Mouse (Mus musculus): Measurements from ENCODE around the gene Ptgds. TPM values are rescaled to one million over a fixed set of nuclear protein-coding genes. Genes with fewer than 3 reads are reported as not detected.

Gene Ptgds
- total RNA-seq, 2 experiments from 2014 or later, result 1.3 to 1.4 TPM

DNA sequence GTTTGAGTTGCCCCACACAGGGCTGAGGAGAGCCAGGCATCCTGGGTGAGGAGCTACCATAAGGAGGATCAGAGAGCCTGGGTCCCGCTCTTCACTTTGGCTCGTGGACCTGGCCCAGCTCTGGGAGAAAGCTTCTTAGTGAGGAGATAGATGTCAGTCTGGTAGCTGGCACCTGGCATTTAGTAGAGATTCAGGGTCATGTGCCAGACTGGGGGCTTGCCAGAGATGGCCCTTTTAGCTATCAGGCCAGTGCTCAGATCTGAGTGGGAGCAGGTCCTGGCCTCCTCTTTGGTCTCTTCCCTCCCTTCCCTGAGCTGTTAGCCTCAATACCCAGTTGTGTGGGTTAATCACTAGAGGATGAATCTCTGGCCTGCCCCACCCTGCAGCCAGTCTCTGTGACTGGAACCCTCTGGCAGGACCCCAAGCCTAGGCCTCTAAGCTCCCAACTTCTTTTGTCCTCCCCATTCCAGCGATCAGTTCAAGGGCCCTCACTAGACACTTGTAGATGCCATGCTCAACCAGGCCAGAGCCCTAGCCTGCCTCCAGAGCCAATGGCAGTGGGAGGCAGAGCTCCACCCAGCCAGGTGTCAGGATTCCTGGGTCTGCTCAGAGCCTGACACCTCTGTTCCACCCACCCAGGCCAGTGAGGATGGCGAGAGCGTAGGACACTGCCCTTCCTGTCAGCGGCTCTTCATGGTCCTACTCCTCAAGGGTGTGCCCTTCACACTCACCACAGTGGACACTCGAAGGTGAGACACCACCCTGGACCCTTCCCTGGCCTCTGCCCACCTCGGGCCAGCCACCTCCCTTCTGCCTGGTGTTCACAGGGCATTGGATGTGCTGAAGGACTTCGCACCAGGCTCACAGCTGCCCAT lies 12.6 kb downstream of the Ptgds start:
- DNase-seq, result no peak
- intact Hi-C loops (cut with DNase I; ENCODE audit: low total_unique reads), result no loop called here

DNA sequence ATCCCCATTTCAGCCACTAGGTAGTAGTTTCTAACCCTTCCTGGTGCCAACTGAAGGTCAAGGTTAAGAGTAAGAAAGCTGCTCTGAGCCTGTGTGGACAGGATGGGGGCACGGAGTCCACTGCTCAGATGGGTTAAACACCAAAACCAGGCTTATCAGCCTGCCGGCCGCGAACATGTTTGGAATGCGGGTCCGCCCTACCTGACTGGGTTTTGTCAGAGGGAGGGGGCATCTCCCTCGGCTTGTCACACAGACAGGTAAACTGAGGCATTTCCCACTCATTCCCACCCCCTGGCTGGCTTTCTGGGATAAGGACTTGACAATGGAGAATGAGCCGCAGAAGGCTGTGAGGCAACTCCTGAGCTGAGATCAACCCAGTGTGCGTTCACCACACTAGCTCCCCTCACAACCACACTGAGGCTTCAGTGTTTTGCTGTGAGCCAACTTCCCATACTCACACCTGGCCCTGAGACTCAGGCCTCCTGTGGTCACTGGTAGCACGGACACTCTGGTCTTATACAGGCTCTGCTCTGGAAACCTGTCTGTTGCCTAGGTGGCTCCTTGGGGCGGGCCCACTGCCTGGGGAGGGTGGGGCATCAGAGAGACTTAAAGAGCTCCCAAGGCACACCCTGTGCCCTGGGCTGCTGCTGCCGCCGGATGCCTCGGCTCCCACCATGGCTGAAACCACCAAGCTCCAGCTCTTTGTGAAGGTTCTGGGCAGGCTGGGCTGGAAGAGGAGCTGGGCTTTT lies 13.5 kb downstream of the Ptgds start, which contains the start of gene Clic3:
Clic3 (plus strand) TSS at position 634 of the 749 bp plus-strand sequence.
- DNase-seq, result no peak
- intact Hi-C loops (cut with DNase I; ENCODE audit: low total_unique reads), result no loop called here

DNA sequence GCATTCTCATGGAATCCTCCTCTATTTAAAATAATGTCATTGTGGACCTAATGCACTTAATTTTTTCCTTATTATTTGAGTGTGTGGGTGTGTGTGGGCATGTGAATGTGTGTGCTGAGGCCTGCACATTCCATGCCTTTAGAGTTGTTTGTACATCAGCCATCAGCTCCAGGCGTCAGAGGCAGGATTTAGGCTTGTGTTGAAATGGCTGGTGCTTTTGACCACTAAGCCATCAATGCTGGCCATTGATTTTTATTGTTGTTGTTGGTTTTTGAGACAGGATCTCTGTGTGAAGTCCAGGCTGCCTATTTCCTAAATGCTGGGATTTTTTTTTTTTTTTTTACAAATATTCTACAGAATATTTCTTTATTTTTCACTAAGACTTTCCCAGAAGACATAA lies 16.9 kb downstream of the Ptgds start:
- DNase-seq, result no peak
- intact Hi-C loops (cut with DNase I; ENCODE audit: low total_unique reads), result no loop called here

DNA sequence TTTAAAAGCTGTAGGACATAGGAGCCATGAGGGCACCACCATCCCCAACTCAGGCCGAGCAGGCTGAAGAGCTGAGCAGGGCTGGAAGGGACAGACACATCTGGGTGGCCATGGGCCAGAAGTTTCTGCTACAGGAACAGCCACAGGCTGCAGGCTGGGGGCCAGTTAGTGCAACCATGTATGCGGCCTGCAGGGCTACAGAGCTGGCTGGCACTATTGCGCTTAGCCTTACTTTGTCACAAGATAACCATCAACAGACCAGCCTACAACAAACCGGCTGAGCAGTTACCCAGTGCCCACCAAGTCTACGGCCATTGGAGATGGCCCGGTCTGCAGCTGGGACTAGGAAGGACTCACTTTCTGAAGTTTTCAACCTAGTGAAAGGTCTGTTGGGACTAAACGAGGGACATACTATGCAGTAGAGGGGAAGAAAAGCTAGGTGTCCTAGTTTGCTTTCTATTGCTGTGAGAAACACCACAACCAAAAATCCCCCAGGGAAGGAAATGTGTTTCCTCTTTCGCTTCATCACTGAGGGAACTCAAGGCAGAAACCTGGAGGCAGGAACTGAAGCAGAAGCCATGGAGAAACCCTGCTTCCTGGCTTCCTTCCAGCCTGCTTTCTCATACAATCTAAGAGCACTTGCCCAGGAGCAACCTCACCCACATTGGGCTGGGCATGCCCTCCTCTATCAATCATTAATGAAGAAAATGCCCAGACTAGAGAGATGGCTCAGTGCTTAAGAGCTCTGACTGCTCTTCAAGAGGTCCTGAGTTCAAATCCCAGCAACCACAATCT lies 18.8 kb downstream of the Ptgds start:
- DNase-seq, result no peak
- intact Hi-C loops (cut with DNase I; ENCODE audit: low total_unique reads), result no loop called here

DNA sequence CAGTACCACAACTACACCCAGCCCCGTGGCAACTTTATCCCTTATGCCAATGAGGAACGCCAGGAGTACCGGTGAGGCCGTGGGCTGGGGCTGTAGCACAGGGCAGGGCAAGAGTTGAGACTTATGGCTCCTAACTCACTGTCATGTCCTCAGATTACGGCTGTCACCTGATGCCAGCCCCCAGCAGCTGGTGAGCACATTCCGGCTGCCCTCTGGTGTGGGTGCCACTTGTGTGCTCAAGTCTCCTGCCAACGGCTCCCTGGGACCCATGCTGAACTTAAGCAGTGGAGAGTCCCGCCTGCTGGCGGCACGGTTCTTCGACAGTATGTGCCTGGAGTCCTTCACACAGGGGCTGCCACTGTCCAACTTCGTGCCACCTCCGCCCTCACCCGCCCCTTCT lies 27.2 kb downstream of the Ptgds start:
- intact Hi-C loops (cut with DNase I; ENCODE audit: low total_unique reads), result no loop called here
- no peak for DNase-seq

DNA sequence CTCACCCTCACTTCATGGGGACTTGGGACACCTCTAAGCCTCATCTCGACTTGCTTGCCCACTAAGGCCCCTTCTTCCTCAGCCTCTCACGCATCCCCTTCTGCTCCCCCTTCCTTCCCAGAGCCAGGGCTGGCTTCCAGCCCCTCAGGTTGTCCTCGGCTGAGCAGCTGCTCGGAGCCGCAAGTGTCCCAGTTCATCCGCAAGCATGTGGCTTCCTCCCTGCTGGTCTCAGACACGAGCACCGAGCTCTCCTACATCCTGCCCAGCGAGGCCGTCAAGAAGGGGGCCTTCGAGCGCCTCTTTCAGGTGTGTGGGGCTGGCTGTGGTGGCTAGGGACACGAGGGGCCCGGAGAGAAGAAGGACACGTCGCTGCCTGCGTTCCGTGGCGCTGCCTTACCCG lies 28.8 kb downstream of the Ptgds start:
- DNase-seq, result no peak
- intact Hi-C loops (cut with DNase I; ENCODE audit: low total_unique reads), result no loop called here

DNA sequence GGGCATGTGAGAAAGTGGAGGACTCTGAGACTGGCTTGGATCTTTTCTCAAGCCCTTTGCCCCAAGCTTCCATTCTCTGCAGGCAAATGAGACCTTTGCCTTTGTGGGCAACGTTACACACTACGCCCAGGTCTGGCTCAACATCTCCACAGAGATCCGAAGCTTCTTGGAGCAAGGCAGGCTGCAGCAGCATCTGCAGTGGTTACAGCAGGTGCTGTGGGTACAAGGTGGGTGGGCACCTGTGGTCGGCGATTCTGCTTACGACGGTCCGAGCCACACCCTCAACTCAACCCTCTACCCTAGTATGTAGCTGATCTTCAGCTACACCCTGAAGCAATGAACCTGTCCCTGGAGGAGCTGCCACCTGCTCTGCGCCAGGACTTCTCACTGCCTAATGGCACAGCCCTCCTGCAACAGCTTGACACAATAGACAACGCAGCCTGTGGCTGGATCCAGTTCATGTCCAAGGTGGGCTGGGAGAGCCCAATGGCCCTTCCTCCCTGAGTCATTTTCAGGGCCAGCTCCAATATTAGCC lies 33.5 kb downstream of the Ptgds start:
- intact Hi-C loops (cut with DNase I; ENCODE audit: low total_unique reads), result no loop called here
- DNase-seq, result no peak

DNA sequence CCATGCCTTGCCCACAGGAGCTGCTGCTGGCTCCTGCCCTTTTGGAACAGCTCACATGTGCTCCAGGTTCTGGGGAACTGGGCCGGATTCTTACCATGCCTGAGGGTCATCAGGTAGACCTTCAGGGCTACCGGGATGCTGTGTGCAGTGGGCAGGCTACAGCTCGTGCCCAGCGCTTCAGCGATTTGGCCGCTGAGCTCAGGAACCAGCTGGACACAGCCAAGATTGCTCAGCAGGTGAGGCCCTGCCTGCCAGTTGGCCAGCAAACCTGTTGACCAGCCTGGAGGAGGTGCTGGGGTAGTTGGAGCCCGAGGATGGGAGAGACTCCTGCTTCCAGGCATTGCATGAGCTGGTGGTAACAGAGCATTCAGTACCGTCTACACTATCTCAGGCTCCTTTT lies 35.6 kb downstream of the Ptgds start:
- DNase-seq, result no peak
- intact Hi-C loops (cut with DNase I; ENCODE audit: low total_unique reads), result no loop called here

DNA sequence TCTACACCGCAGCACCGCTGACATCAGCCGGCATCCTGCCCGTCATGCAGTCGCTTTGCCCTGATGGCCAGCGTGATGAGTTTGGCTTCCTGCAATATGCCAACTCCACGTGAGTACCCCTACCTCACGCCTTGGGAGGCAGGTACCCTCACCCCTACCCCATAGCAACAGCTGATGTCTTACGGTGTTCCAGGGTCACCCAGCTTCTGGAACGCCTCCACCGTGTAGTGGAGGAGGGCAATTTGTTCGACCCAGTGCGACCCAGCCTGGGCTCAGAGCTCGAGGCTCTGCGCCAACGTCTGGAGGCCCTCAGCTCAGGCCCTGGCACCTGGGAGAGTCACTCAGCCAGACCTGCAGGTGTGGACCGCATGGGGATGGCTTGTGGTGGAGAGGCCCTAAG lies 36.7 kb downstream of the Ptgds start:
- intact Hi-C loops (cut with DNase I; ENCODE audit: low total_unique reads), result no loop called here
- no peak for DNase-seq

DNA sequence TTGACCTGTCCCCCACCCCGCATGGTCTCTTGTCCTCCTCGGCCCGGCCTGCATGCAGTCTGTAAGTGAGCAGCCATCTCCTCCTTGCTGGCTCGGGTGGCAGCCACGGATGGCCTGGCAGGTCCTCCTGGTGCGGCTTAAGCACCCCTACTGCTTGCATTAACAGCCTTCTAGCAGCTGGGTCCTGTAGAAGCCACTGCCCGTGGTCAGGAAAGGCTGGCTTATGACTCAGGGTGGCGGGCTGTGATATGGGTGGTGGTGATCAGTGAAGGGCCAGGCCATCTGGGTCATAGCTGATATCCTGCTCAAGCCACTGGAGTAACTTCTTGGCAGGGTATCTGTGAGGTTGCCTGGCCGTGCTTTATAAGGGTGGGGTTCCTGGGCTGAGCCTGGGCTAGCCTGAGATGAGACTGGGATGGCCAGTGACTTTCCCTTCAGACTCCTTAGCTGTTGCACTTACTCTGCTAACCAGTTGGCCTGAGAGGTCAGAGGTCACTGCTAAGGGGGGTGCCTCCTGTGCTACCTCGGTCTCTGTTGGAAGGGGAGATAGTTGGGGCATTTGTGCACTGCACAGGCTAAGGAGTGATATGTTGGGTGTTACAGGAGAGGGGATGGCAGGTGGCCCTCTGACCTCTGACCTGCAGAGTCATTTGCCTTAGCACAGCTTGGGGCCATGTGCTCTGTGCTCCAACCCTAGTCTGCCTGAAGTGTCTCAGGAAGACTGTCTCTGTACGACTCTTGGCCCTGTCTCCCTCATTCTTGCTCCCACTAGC lies 37.3 kb downstream of the Ptgds start:
- no peak for DNase-seq
- intact Hi-C loops (cut with DNase I; ENCODE audit: low total_unique reads), result no loop called here

DNA sequence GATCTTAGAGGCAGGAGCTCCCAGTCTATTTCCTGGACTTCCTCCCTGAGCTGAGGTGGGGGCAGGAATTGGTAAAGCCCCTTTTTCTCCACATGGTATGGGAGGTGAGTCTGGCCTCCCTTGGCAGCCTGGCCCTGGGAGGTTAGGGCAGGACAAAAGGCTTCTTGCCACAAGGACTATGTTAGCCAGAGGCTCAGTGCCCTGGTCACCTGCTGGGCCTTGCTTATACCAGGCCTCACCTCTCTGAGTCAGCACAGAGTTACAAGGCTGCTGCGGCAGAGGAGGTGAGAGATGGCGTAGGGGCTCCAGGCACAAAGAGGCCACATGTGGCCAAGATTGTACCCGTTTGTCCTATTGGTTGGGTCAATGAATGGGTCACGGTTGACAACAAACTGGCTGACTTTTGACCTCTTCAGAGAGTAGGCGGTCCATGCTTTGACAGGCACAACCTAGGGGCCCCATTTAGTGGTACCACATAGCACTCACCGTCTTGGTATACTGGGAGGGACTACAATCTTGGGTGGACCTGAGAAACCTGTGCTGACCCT lies 38.5 kb downstream of the Ptgds start:
- intact Hi-C loops (cut with DNase I; ENCODE audit: low total_unique reads), result no loop called here

DNA sequence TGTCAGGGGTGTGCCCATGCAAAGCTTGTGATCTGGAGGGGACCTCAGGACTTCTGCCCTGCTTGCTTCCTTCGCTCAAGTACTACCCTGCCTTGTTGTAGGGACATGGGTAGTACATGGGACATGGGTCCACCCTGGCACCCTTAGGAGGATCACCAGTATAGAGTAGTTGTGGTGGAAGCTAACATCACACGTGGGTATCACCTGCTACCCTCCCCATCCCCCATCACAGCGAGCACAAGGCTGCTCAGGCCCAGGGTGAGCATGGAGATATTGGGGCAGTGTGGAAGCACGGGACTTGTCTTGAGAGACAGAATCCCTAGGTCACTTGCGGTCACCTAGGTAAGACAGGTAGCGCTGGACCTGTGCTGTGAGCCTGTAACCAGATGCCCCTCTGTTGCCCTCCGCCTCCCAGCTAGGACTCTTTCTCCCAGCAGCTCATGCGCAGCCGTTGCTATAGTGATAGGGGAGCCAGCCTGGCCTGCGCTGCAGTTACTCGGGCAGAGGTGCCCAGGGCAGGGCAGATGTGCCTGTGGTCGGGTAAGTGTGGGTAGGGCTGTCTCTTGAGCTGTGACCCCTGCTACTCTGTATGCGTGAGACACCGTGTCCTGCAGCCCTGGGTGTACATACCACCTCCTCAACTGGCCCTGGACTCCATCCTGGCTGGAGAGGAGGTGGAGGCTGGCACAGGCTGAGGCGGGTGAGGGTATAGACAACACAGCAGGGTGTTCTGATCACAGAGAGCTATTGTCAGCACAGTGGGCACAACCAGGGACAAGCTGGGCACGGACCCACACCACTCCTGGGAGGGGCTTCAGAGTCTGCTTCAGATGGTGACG lies 39.2 kb downstream of the Ptgds start:
- DNase-seq, result no peak
- intact Hi-C loops (cut with DNase I; ENCODE audit: low total_unique reads), result no loop called here

More for the DNA sequence above, 38.5 kb downstream of the Ptgds start:
- no peak for DNase-seq

DNA sequence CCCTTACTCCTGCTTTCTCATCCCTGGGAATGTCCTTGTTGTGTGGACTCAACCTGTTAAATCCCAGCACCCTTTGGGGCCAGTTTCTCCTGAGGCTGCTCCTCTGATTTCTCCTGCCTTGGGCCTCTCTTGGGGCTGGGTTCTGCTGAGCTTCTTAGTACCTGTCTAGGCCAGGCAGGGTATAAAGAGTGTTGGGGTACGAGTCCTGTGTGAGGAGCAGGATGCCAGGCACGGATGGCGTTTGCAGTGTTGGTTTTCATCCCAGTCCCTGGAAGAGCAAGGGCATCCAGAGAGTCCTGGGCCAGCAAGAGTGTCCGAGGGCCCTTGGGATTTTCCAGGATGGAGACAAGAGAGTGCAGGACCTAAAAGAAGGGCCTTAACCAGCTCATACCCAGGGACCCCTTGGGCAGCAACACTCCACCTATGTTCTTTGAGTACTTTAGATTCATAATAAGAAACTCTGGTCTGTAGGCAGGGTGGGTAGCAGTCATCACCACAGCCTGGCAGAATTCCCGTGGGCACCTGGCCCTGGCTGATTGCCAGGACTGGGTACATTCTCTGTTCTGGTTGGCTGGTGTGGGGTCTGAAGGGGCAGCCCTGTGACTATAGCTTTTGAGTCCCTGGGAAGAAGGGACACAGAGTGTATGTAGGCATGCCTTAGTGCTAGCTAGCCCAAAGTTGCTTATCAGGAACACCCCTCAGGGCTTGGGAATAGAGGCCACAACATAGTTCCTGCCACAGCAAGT lies 40.2 kb downstream of the Ptgds start:
- intact Hi-C loops (cut with DNase I; ENCODE audit: low total_unique reads), result no loop called here
- DNase-seq, result no peak

DNA sequence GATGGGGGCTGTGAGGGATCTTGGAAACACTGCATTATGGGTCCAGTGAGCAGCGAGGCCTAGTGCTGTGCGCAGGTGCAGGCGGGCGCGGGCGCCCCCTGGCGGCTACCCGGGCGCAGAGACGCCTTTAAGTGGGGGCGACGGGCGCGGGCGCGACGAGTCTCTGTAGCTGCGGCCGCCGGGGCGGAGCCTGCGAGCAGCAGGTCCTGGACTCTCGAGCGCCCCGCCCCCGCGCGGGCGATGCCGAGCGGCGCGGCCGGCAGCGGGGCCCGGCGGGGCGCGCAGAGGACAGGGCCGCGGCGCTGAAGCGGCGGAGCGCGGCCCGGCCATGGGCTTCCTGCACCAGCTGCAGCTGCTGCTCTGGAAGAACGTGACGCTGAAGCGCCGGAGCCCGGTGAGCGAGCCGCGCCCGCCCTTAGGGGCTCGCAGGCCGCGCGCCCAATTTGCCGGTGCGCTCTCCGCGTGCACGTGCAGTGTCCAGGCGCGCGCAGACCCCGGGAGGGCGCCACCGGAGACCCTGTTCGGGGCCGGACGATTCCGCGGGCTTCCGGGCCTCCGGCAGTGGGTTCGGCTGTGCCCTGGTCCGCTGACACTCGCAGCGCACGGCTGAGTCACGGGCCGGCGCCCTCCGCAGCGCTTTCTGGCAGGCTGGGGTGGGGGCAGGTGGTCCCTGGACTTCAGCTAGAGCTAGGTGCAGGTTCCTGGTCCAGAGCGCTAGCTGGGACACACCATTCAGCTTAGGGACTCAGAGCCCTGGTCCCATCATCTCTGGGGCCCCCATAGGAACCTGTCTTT lies 41.2 kb downstream of the Ptgds start, which contains the start of gene Abca2:
Abca2 (plus strand) TSS at position 262 of the 795 bp plus-strand sequence.
- intact Hi-C loops (cut with DNase I; ENCODE audit: low total_unique reads), result no loop called here
- peak; percentile 95 for DNase-seq

DNA sequence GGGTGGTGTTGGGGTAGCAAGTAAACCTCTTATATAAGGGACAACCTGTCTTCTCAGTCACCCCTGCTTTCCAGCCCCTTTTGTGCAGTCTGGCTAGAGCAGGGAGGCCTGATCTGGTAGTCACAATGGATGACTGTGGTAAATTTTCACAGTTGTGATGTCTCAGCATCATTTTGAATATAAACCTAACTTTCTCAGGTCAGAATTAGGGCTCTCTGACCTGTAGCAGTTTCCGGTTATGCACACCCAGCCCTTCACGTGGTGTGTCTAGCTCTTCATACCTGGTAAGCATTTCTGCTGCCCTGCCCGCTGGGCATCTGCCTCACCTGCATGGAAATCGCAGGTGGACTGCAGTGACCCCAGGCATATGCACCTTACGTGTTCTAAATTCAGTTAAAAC lies 42.6 kb downstream of the Ptgds start:
- no peak for DNase-seq
- intact Hi-C loops (cut with DNase I; ENCODE audit: low total_unique reads), result no loop called here

DNA sequence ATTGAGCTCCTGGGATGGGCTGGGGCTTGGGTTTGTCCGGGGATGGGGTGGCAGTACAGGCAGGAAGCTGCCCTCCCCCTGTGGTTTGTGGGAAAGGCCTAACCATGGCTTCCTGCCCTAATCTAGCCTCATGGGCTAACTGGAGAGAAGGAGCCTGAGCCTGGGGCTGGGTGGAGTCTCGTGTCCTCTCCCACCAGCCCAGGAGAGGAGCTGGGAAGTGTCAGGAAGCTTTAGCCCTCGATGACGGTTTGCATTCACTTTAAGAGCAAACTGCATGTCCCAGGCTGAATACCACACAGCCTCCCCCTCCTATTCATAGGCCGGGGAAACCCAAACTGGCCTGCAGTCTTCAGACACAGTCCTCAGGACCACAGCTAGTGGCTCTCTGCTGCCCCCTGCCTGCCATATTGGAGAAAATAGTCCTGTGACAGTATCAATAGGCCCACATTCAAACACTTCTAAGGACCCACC lies 43.1 kb downstream of the Ptgds start:
- DNase-seq, result peak; percentile 67
- intact Hi-C loops (cut with DNase I; ENCODE audit: low total_unique reads), result no loop called here
